Mouse (Mus musculus) heart, adult 11 months (tissue): ENCODE data around the gene Morn2.

Source experiments
- DNase-seq: peaks from one replicate; pipeline ENCODE4 v3.0.0; 2022

Gene Morn2

GRCm38 (mm10) chr17:80324521-80324920, 34.5 kb downstream of the Morn2 start:
- DNase-seq, result peak; percentile 65

DNA sequence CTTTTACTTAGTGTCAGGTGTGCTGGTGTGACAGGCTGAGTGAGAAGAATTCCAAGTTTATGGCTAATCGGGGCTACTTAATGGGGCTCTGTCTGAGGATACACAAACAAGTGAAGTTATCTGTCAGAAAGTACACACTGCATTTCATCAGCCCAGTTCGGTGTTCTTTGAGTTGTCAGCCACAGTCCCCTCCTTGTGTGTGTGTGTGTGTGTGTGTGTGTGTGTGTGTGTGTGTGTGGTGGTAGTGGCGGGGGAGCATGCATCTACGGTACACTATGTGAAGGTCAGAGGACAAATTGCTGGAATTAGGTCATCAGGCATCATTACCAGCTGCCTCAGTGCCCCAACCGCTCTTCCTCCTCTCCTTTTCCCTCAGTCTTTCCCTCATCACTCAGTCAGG, 35.5 kb downstream of the Morn2 start:
- peak; percentile 34 for DNase-seq

- DNase-seq, result peak; percentile 28
Observed at GRCm38 (mm10) chr17:80326431-80326830, 36.4 kb downstream of the Morn2 start.

- peak; percentile 56 for DNase-seq
Observed at GRCm38 (mm10) chr17:80332386-80332785, 42.4 kb downstream of the Morn2 start.

GRCm38 (mm10) chr17:80345277-80345676, 55.3 kb downstream of the Morn2 start:
- DNase-seq, result peak; percentile 43

GRCm38 (mm10) chr17:80346591-80347125, 56.7 kb downstream of the Morn2 start:
- peak; percentile 66 for DNase-seq
